Mouse (Mus musculus): Measurements from ENCODE around the gene Hist1h1e.
"Not testable (repeated sequence)": the region's sequence is repeated elsewhere in the genome, so short reads cannot be mapped to it uniquely, and the experiment has no call there.

Hist1h1e gene

DNA sequence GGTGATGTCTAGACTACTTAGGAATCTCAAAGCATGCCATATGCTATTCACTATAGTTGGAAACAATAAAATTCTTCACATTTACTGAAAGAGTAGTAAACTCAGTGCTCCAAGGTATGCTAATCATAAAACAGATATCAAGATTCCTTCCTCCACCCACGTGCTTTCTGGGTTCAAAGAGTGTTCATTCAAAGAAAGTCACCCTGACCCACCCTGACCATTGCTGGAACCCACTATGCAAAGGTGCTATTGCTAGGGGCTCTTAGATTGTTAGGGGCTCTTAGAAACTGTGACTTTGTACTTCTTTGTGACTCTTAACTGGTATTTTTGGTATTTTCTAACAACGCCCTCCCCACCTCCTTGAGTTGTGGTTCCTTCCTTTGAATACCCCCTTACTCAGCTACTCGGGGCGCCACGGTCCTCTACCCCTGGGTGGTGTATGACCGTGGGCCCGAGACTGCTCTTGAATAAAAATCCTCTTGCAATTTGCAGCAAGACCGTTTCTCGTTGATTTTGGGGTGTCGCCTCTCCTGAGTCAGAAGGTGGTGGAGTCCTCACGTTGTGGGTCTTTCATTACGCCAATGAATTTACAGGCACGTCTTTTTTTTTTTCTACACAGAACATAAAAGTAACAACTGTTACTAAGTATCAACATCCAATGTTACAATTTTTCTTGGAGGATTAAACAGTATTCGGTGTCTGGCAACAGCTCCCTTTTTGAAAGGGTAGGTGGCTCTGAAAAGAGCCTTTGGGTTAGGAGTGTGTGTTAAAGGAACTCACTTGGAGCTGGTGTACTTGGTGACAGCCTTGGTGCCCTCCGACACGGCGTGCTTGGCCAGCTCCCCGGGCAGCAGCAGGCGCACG lies 49.1 kb downstream of the Hist1h1e start:
- not testable (repeated sequence) for DNase-seq (ENCODE audit: extremely low read depth, low read depth)

DNA sequence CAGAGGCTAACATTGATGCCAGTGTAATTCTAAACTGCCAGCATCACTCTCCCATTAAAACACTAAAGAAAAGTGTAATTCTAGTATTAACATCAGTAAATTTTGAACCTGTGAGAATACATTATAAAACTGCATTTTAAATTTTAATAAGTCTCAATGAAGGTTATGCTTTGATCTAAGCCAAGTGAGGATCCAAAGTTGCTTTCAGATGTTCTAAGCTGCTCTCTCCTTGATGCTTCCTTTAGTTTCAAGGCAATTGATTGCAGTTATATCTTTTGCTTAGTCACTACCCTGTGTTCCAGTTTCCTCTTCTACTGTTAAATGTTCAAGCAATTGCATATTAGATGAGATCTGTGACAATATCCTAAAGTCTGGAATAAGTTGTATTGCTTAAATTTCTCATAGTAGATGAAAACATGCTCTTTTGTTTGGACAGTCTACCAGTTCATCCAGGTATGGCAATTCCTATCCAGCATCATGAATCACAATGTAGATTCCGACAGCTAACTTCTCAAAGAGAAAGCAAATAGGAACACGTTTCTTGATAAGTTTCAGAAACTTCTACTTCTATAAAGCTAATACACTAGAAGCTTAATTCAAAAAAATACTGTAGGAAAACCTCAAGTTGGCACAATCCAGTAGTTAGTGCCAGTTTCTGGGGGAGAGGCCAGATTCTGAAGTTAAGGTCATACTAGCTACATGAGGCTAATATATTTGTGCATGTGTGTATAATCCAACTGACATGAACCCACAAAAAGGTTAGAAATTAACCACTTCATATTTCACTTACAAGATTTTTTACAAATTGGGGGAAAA lies 49.9 kb downstream of the Hist1h1e start:
- DNase-seq (ENCODE audit: extremely low read depth, low read depth), result peak; percentile 66

DNA sequence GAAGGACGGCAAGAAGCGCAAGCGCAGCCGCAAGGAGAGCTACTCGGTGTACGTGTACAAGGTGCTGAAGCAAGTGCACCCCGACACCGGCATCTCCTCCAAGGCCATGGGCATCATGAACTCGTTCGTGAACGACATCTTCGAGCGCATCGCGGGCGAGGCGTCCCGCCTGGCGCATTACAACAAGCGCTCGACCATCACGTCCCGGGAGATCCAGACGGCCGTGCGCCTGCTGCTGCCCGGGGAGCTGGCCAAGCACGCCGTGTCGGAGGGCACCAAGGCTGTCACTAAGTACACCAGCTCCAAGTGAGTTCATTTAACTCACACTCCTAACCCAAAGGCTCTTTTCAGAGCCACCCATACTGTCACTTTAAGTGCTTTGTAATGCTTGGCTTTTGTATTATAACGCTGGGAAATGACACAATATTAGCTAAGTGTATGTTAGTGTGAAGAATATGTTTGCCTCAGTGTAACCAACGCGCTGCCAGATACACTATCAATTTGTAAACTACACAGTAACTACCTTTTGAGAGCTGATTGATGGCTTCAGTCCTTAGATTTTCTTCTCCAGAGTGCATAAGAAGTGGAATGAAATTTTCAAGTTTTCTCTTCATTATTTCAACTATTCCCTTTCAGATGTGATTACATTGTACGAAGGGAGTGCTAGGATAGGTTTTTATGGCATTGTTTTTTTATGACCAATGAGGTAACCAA lies 50.7 kb downstream of the Hist1h1e start:
- DNase-seq (ENCODE audit: extremely low read depth, low read depth), result not testable (repeated sequence)

DNA sequence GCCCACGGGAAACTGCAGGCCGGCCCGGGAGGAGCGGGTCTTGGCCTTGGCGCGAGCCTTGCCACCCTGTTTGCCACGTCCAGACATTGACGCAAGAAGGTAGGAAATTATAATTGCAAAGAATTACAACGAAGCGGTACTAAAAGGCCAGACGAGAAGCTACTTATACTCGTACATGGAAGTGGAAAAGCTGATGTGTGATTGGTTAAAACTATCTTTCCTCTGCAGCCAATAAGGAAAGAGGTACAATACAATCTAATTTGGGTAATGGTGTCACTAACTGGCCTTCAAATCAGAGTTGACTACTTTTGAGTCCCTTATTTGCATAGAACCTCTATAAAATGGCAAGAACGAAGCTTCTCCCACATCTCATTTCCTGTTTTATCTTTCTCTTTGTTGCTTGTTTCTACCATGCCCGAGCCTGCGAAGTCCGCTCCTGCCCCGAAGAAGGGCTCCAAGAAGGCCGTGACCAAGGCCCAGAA lies 51.3 kb downstream of the Hist1h1e start, which contains the start of the genes Hist1h2ae and Hist1h2bg:
Gene Hist1h2ae (minus strand): TSS at position 199 of the 482 bp plus-strand sequence.
Gene Hist1h2bg (plus strand): TSS at position 375 of the 482 bp plus-strand sequence.
- DNase-seq (ENCODE audit: extremely low read depth, low read depth), result peak; percentile 99

Measured in MEL-GATA-1-ER (cell line).